25 mouse cellular contexts compared by ENCODE assay signal in the genomic region with DNA sequence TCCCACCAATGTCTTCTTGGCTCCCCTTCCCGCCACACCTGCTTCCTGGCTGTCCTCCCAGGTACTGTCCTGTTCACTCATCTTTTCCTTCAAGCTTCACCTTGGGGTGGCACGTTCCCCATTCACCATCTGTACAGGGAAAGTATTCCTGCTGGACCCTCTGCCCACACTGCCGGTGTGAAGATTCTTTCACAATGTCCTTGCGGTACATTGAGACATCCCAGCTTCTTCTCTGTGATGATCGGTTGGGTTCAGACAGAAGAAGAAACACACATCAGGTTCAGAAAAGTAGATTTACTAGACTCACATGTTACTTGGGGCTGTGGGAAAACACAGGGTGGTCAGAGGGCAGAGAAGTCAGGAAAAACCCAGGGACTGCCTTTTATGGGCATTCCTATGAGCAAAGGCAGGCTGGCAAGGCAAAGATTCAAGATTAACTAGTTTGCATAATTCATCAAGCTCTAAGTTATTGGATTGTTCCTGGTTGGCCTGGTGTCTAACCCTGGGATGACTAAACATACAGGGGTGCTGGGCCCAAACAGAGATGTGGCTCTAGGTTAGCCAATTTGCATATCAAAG. TPM values are rescaled to one million over a fixed set of nuclear protein-coding genes. Genes with fewer than 3 reads are reported as not detected.
DNase-seq lines count a peak whose midpoint lies in the region; ATAC-seq and TF ChIP-seq lines count a peak whose summit lies in the region.
"Had no signal": no experiment of that assay in that cellular context is flagged by ENCODE, and none has a peak within 500 bp of the region (broad histone marks: within the 10 kb centered on the region; RNA-seq: fewer than 3 reads in every experiment).

No protein-coding gene starts in this region.

- no peak overlapping the region for H3K27ac ChIP-seq in kidney, adult 2 months (ENCODE audit: insufficient read depth, low read depth, low read length)
- no peak overlapping the region for H3K27ac ChIP-seq in kidney, embryonic 15.5 days
- H3K27ac ChIP-seq in bone marrow, adult 2 months (ENCODE audit: control insufficient read depth, insufficient read depth, low read depth, low read length, poor library complexity), result peak overlapping the region; percentile 81
- no peak overlapping the region for H3K27ac ChIP-seq in limb, embryonic 10.5 days
- H3K27ac ChIP-seq in hindbrain, embryonic 12.5 days, result no peak overlapping the region
- H3K27ac ChIP-seq: forebrain, embryonic 13.5 days; hindbrain, embryonic 14.5 days; layer of hippocampus, adult 2 months; left cerebral cortex, adult 2 months; limb, embryonic 15.5 days; liver, embryonic 14.5 days had no signal

- no peaks in the 10 kb centered on the region for H3K36me3 ChIP-seq in kidney, adult 2 months (ENCODE audit: control insufficient read depth, insufficient read depth, low read length)
- H3K36me3 ChIP-seq in kidney, embryonic 15.5 days, result no peaks in the 10 kb centered on the region
- H3K36me3 ChIP-seq in limb, embryonic 10.5 days, result no peaks in the 10 kb centered on the region
- no peaks in the 10 kb centered on the region for H3K36me3 ChIP-seq in hindbrain, embryonic 12.5 days
- H3K36me3 ChIP-seq: limb, embryonic 15.5 days had no signal

- TF ChIP-seq POLR2A in kidney, adult 2 months (IDR thresholded peaks at IDR 0.05; ENCODE audit: low read depth, low read length), result no peak
- no peak for TF ChIP-seq POLR2A in bone marrow, adult 2 months (IDR thresholded peaks at IDR 0.05; ENCODE audit: borderline replicate concordance, control insufficient read depth, low read depth, low read length)

- TF ChIP-seq CTCF in kidney, adult 2 months (conservative IDR thresholded peaks at IDR 0.05; ENCODE audit: insufficient read depth, insufficient read length, low read depth, low read length), result no peak
- TF ChIP-seq CTCF in bone marrow, adult 2 months (IDR thresholded peaks at IDR 0.05; ENCODE audit: control insufficient read depth, insufficient read depth, low read length), result no peak

- H3K27me3 ChIP-seq in kidney, adult 2 months (replicated peaks; ENCODE audit: control insufficient read depth, insufficient read depth, low read length), result no peaks in the 10 kb centered on the region
- no peaks in the 10 kb centered on the region for H3K27me3 ChIP-seq in kidney, embryonic 15.5 days
- no peaks in the 10 kb centered on the region for H3K27me3 ChIP-seq in limb, embryonic 10.5 days (ENCODE audit: low read depth, poor library complexity, severe bottlenecking)
- no peaks in the 10 kb centered on the region for H3K27me3 ChIP-seq in hindbrain, embryonic 12.5 days
- H3K27me3 ChIP-seq: forebrain, embryonic 13.5 days; limb, embryonic 15.5 days had no signal

- H3K9ac ChIP-seq in kidney, embryonic 15.5 days, result no peak overlapping the region
- no peak overlapping the region for H3K9ac ChIP-seq in hindbrain, embryonic 12.5 days
- H3K9ac ChIP-seq: forebrain, embryonic 13.5 days; hindbrain, embryonic 14.5 days; limb, embryonic 15.5 days; liver, embryonic 14.5 days; lung, embryonic 14.5 days had no signal

- no peaks in the 10 kb centered on the region for H3K9me3 ChIP-seq in kidney, embryonic 15.5 days (replicated peaks)
- no peaks in the 10 kb centered on the region for H3K9me3 ChIP-seq in limb, embryonic 10.5 days (replicated peaks)
- no peaks in the 10 kb centered on the region for H3K9me3 ChIP-seq in hindbrain, embryonic 12.5 days (replicated peaks)
- H3K9me3 ChIP-seq: forebrain, embryonic 13.5 days; limb, embryonic 15.5 days; megakaryocyte, embryonic 14.5 days had no signal

- no peaks in the 10 kb centered on the region for H3K4me1 ChIP-seq in kidney, adult 2 months (ENCODE audit: control insufficient read depth, insufficient read depth, low read length)
- H3K4me1 ChIP-seq in kidney, embryonic 15.5 days, result no peaks in the 10 kb centered on the region
- H3K4me1 ChIP-seq in bone marrow, adult 2 months (ENCODE audit: control insufficient read depth, insufficient read depth, low read length), result peaks cover 2% of the 10 kb centered on the region; the same call in 1 of the 2 replicates
- H3K4me1 ChIP-seq in limb, embryonic 10.5 days, result 0 out of 2 replicates have a peak, but pooled peaks cover 3% of the 10 kb centered on the region
- H3K4me1 ChIP-seq in hindbrain, embryonic 12.5 days, result no peaks in the 10 kb centered on the region
- H3K4me1 ChIP-seq: forebrain, embryonic 13.5 days; megakaryocyte, embryonic 14.5 days had no signal

- ATAC-seq in kidney, embryonic 15.5 days (replicated peaks; ENCODE audit: low FRiP score), result no peak
- peak; percentile 53; the same call in 1 of the 2 replicates for ATAC-seq in neutrophil, adult 5-6 weeks (ENCODE audit: extremely low read depth, insufficient number of reproducible peaks, low FRiP score, poor library complexity, severe bottlenecking)
- no peak for ATAC-seq in hindbrain, embryonic 12.5 days (ENCODE audit: low FRiP score)
- no peak for ATAC-seq in inflammation-experienced regulatory T-cells, adult 6 months
- ATAC-seq: forebrain, embryonic 13.5 days; midbrain, embryonic 16.5 days had no signal

- 94% methylated on average over 5 of the region's 5 CpGs for WGBS in kidney, adult 2 months
- WGBS in kidney, embryonic 15.5 days, result 85% methylated on average over 5 of the region's 5 CpGs
- WGBS in bone marrow, adult 2 months, result 45% methylated on average over 5 of the region's 5 CpGs
- WGBS in limb, embryonic 10.5 days, result 92% methylated on average over 5 of the region's 5 CpGs
- WGBS in hindbrain, embryonic 12.5 days, result 93% methylated on average over 5 of the region's 5 CpGs

- H3K4me2 ChIP-seq in kidney, embryonic 15.5 days, result no peak overlapping the region
- no peak overlapping the region for H3K4me2 ChIP-seq in hindbrain, embryonic 12.5 days (replicated peaks)
- H3K4me2 ChIP-seq: forebrain, embryonic 13.5 days; hindbrain, embryonic 14.5 days; limb, embryonic 15.5 days; lung, embryonic 14.5 days had no signal

- DNase-seq in kidney, adult 2 months, result peak; percentile 12
- peak; percentile 26 for DNase-seq in limb, embryonic 10.5 days (ENCODE audit: low spot score)
- DNase-seq: adrenal gland, adult 2 months; cerebellum, adult 9-10 months; cerebellum, postnatal 36 days; gastrocnemius, postnatal 14 days; kidney, adult 11 months; kidney, postnatal 36 days; lung, embryonic 14.5 days; retina, postnatal 1 day; right cerebral cortex, postnatal 14 days; thymus, postnatal 14 days had no signal

- no peak overlapping the region for H3K4me3 ChIP-seq in kidney, adult 2 months (ENCODE audit: insufficient read depth, low read depth, low read length)
- H3K4me3 ChIP-seq in kidney, embryonic 15.5 days (replicated peaks), result no peak overlapping the region
- H3K4me3 ChIP-seq in bone marrow, adult 2 months (replicated peaks; ENCODE audit: control insufficient read depth, low read depth, low read length), result peak overlapping the region; percentile 50
- H3K4me3 ChIP-seq in limb, embryonic 10.5 days, result no peak overlapping the region
- H3K4me3 ChIP-seq in hindbrain, embryonic 12.5 days, result no peak overlapping the region
- H3K4me3 ChIP-seq: forebrain, embryonic 13.5 days; layer of hippocampus, adult 2 months; left cerebral cortex, adult 2 months; limb, embryonic 15.5 days; megakaryocyte, embryonic 14.5 days had no signal

RNA-seq across cellular contexts. Expression of gene Cd44, which starts 57.7 kb away (rescaled TPM):
- 1.8 and 3.3 TPM in 2 replicates for polyA plus RNA-seq in kidney, adult 2 months (2012; rRNA removed)
- polyA plus RNA-seq in kidney, embryonic 15.5 days (2015; fragmentation: Nextera tagmentation; extraction: Ambion mirVana), result 5.3 and 5.5 TPM in 2 replicates
- polyA plus RNA-seq in bone marrow, adult 2 months (2011; ENCODE audit: insufficient read depth, insufficient read length, low replicate concordance, missing spikeins), result 16.4 and 39.6 TPM in 2 replicates
- 3.2 and 3.4 TPM in 2 replicates for polyA plus RNA-seq in limb, embryonic 10.5 days (2016; fragmentation: Nextera tagmentation; extraction: Ambion mirVana)
- 533 and 558 TPM in 2 replicates for total RNA-seq in neutrophil, adult 5-6 weeks (2017)
- 3.9 and 5.4 TPM in 2 replicates for polyA plus RNA-seq in hindbrain, embryonic 12.5 days (2016; fragmentation: Nextera tagmentation; extraction: Ambion mirVana)
- polyA plus RNA-seq in inflammation-experienced regulatory T-cells, adult 6 months (2017; shearing (Covaris generic)), result 100 to 1,000 TPM in 1 of 3 experiments, 10 to 100 TPM in 2; 91.0 to 119 (median 94.0) TPM
